Mouse (Mus musculus) megakaryocyte, embryonic 14.5 days (primary cell): ENCODE measurements around the gene Atp23.

ENCODE experiments used
- FLI1 ChIP-seq: IDR thresholded peaks from 2 replicates; pipeline ENCODE4 v1.6.1; 2012; ENCODE audit warnings: low read length, inconsistent platforms, mixed read lengths
- GATA1 ChIP-seq: IDR thresholded peaks from 3 replicates; pipeline ENCODE4 v1.6.1; 2012; ENCODE audit warnings: mixed read lengths, low read length, inconsistent platforms, borderline replicate concordance

- TF ChIP-seq GATA1 (no peak), FLI1 (no peak)
These were observed 34.0 kb upstream of the Atp23 start for GRCm38 (mm10) chr10:126935121-126935520.
